Mouse (Mus musculus): Measurements from ENCODE around the gene Pitpnm2.

DNA sequence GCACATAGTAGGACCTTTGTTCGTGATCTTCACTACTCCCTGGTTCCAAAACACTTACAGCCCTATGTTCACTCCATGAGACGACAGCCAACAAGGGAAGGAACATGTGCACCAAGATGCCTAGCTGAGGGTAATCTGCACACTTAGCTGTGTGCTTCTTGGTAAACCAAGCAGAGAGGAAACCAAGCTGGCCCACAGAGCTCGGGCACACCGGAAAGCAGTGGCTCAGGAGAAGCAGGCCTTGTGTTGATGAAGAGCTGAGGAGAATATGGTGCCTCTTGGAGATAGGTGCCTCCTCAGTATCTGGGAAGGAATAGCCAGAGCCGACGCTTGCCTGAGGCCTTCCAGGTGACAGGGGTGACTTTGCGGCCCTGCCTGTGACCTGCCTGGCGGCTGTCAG lies 26.0 kb downstream of the Pitpnm2 start:
- TF ChIP-seq CTCF (IDR thresholded peaks at IDR 0.05; ENCODE audit: low read depth, low read length), result no peak
- TF ChIP-seq POLR2A (IDR thresholded peaks at IDR 0.05; ENCODE audit: borderline replicate concordance, low read depth, low read length), result no peak
